Mouse (Mus musculus) kidney, embryonic 15.5 days (tissue): Measurements from ENCODE around the gene Qrich2. TPM values are rescaled to one million over a fixed set of nuclear protein-coding genes. Genes with fewer than 3 reads are reported as not detected.
A peak's percentile ranks its signal among the peaks of the same experiment; 100 is the strongest.
"Not testable (repeated sequence)": the region's sequence is repeated elsewhere in the genome, so short reads cannot be mapped to it uniquely, and the experiment has no call there.

Experiments used
- ATAC-seq: fragments of 200-750 bp; cut with Nextera tagmentation; replicated peaks from 2 replicates; pipeline ENCODE4 v1.8.0; 2017; ENCODE audit warnings: moderate TSS enrichment; ENCODE audit not compliant: low FRiP score
- H3K27ac ChIP-seq: fragments of 300-500 bp; sonication (generic); 2 replicates; pipeline ENCODE4 v1.5.1; 2015; ENCODE audit warnings: mild to moderate bottlenecking, inconsistent platforms
- H3K27me3 ChIP-seq: fragments of 300-500 bp; sonication (generic); 2 replicates; pipeline ENCODE4 v1.6.1; 2015; ENCODE audit warnings: inconsistent platforms
- H3K36me3 ChIP-seq: fragments of 300-500 bp; sonication (generic); 2 replicates; pipeline ENCODE4 v1.6.1; 2015; ENCODE audit warnings: inconsistent platforms
- H3K4me1 ChIP-seq: fragments of 300-500 bp; sonication (generic); 2 replicates; pipeline ENCODE4 v1.6.1; 2015; ENCODE audit warnings: inconsistent platforms
- H3K4me2 ChIP-seq: fragments of 300-500 bp; sonication (generic); 2 replicates; pipeline ENCODE4 v1.6.1; 2015; ENCODE audit warnings: moderate library complexity, mild to moderate bottlenecking, inconsistent platforms
- H3K4me3 ChIP-seq: fragments of 300-500 bp; sonication (generic); replicated peaks from 2 replicates; pipeline ENCODE4 v1.5.1; 2015; ENCODE audit warnings: mild to moderate bottlenecking, inconsistent platforms
- H3K9ac ChIP-seq: fragments of 300-500 bp; sonication (generic); 2 replicates; pipeline ENCODE4 v1.6.1; 2015; ENCODE audit warnings: mild to moderate bottlenecking, inconsistent platforms
- H3K9me3 ChIP-seq: fragments of 300-500 bp; sonication (generic); replicated peaks from 2 replicates; pipeline ENCODE4 v1.6.1; 2016; ENCODE audit warnings: inconsistent platforms
- WGBS: fragments of 180-500 bp; shearing (Covaris S2); methylation state at CpG from one replicate; pipeline ENCODE4 v1.1.7; 2015; ENCODE audit warnings: mixed read lengths; 5-methylcytosine and 5-hydroxymethylcytosine counted together
- polyA plus RNA-seq: library from polyadenylated mRNA; unstranded; fragments of >200 nt; fragmentation: Nextera tagmentation; extraction: Ambion mirVana; gene quantifications from 2 replicates; pipeline ENCODE4 v1.2.1, GENCODE M21; 2015

The Qrich2 gene
- polyA plus RNA-seq, 1 experiment from 2014 or later, result 0.30 TPM

GRCm38 (mm10) chr11:116412028-116412827 lies 53.8 kb downstream of the Qrich2 start:
- WGBS, result under 1% methylated on average over 51 of the region's 76 CpGs
- peak; percentile 53 for ATAC-seq
- peak overlapping the region; percentile 70 for H3K27ac ChIP-seq

GRCm38 (mm10) chr11:116411582-116411981 lies 54.5 kb downstream of the Qrich2 start:
- Histone ChIP-seq H3K36me3 (no peaks in the 10 kb centered on the region), H3K27me3 (no peaks in the 10 kb centered on the region), H3K27ac (no peak overlapping the region), H3K4me1 (peaks cover 26% of the 10 kb centered on the region), H3K9ac (peak overlapping the region; percentile 78; the same call in 1 of the 2 replicates), H3K9me3 (no peaks in the 10 kb centered on the region), H3K4me3 (peak overlapping the region; percentile 76), H3K4me2 (peak overlapping the region; percentile 98)
- ATAC-seq, result no peak
- WGBS, result 26% methylated on average over 6 of the region's 6 CpGs

More at GRCm38 (mm10) chr11:116412028-116412827, 53.8 kb downstream of the Qrich2 start:
- Histone ChIP-seq H3K9me3 (no peaks in the 10 kb centered on the region), H3K9ac (peak overlapping the region; percentile 78), H3K27me3 (no peaks in the 10 kb centered on the region), H3K4me2 (peak overlapping the region; percentile 98), H3K4me1 (peaks cover 28% of the 10 kb centered on the region), H3K36me3 (no peaks in the 10 kb centered on the region), H3K4me3 (peak overlapping the region; percentile 76)

- 90% methylated on average over 4 of the region's 4 CpGs for WGBS
- H3K27me3 ChIP-seq, H3K36me3 ChIP-seq, H3K4me3 ChIP-seq, ATAC-seq, H3K9me3 ChIP-seq, H3K4me2 ChIP-seq, H3K27ac ChIP-seq, H3K9ac ChIP-seq: not testable (repeated sequence)
- H3K4me1 ChIP-seq, result peaks cover 25% of the 10 kb centered on the region
Measured at GRCm38 (mm10) chr11:116410415-116410814, 55.6 kb downstream of the Qrich2 start.

- Histone ChIP-seq H3K27ac (no peak overlapping the region; the same call in 1 of the 2 replicates), H3K4me2 (no peak overlapping the region), H3K9ac (no peak overlapping the region), H3K27me3 (no peaks in the 10 kb centered on the region), H3K4me3 (no peak overlapping the region), H3K36me3 (peaks cover 1% of the 10 kb centered on the region; the same call in 1 of the 2 replicates), H3K4me1 (peaks cover 25% of the 10 kb centered on the region), H3K9me3 (no peaks in the 10 kb centered on the region)
- ATAC-seq, result no peak
- 80% methylated on average over 3 of the region's 3 CpGs for WGBS
Measured at GRCm38 (mm10) chr11:116409008-116409407, 57.0 kb downstream of the Qrich2 start.

GRCm38 (mm10) chr11:116406231-116406728 lies 59.8 kb downstream of the Qrich2 start:
- Histone ChIP-seq H3K9me3 (no peaks in the 10 kb centered on the region), H3K36me3 (peaks cover 12% of the 10 kb centered on the region), H3K4me1 (0 out of 2 replicates have a peak, but pooled peaks cover 10% of the 10 kb centered on the region), H3K9ac (no peak overlapping the region), H3K27me3 (no peaks in the 10 kb centered on the region), H3K4me3 (no peak overlapping the region), H3K4me2 (no peak overlapping the region), H3K27ac (no peak overlapping the region)
- 93% methylated on average over 16 of the region's 16 CpGs for WGBS
- no peak for ATAC-seq

GRCm38 (mm10) chr11:116405601-116406000 lies 60.4 kb downstream of the Qrich2 start:
- no peak for ATAC-seq
- 92% methylated on average over 4 of the region's 4 CpGs for WGBS
- H3K4me2 ChIP-seq, result no peak overlapping the region

GRCm38 (mm10) chr11:116400560-116400959 lies 65.5 kb downstream of the Qrich2 start:
- peak overlapping the region; percentile 46 for H3K27ac ChIP-seq
- no peak for ATAC-seq
- no peaks in the 10 kb centered on the region for H3K27me3 ChIP-seq
- H3K4me1 ChIP-seq, result peaks cover 8% of the 10 kb centered on the region; the same call in 1 of the 2 replicates
- H3K4me2 ChIP-seq, result no peak overlapping the region
- no peak overlapping the region for H3K9ac ChIP-seq
- H3K36me3 ChIP-seq, result peaks cover 12% of the 10 kb centered on the region
- 35% methylated on average over 4 of the region's 4 CpGs for WGBS
- H3K4me3 ChIP-seq, result no peak overlapping the region
- no peaks in the 10 kb centered on the region for H3K9me3 ChIP-seq

More at GRCm38 (mm10) chr11:116405601-116406000, 60.4 kb downstream of the Qrich2 start:
- H3K9ac ChIP-seq, result no peak overlapping the region
- H3K4me3 ChIP-seq, result no peak overlapping the region
- H3K4me1 ChIP-seq, result 0 out of 2 replicates have a peak, but pooled peaks cover 5% of the 10 kb centered on the region
- H3K27ac ChIP-seq, result no peak overlapping the region
- H3K27me3 ChIP-seq, result no peaks in the 10 kb centered on the region
- H3K36me3 ChIP-seq, result peaks cover 12% of the 10 kb centered on the region
- no peaks in the 10 kb centered on the region for H3K9me3 ChIP-seq

GRCm38 (mm10) chr11:116398348-116398677 lies 67.7 kb downstream of the Qrich2 start:
- no peak overlapping the region for H3K4me2 ChIP-seq
- ATAC-seq, result no peak
- no peak overlapping the region for H3K4me3 ChIP-seq
- H3K9ac ChIP-seq, result no peak overlapping the region
- peaks cover 8% of the 10 kb centered on the region; the same call in 1 of the 2 replicates for H3K4me1 ChIP-seq
- peaks cover 4% of the 10 kb centered on the region for H3K36me3 ChIP-seq
- no peaks in the 10 kb centered on the region for H3K9me3 ChIP-seq
- no peaks in the 10 kb centered on the region for H3K27me3 ChIP-seq
- WGBS, result 85% methylated on average over 11 of the region's 11 CpGs
- no peak overlapping the region for H3K27ac ChIP-seq

GRCm38 (mm10) chr11:116397517-116398347 lies 68.3 kb downstream of the Qrich2 start:
- H3K27ac ChIP-seq, result no peak overlapping the region
- no peak for ATAC-seq
- H3K9me3 ChIP-seq, result no peaks in the 10 kb centered on the region
- H3K4me3 ChIP-seq, result no peak overlapping the region
- H3K27me3 ChIP-seq, result no peaks in the 10 kb centered on the region
- H3K4me1 ChIP-seq, result peaks cover 8% of the 10 kb centered on the region; the same call in 1 of the 2 replicates
- H3K9ac ChIP-seq, result no peak overlapping the region
- no peaks in the 10 kb centered on the region; the same call in 1 of the 2 replicates for H3K36me3 ChIP-seq
- H3K4me2 ChIP-seq, result no peak overlapping the region
- 72% methylated on average over 8 of the region's 8 CpGs for WGBS

GRCm38 (mm10) chr11:116396934-116397330 lies 69.1 kb downstream of the Qrich2 start:
- Histone ChIP-seq H3K9me3 (no peaks in the 10 kb centered on the region), H3K36me3 (no peaks in the 10 kb centered on the region; the same call in 1 of the 2 replicates), H3K27ac (no peak overlapping the region), H3K27me3 (no peaks in the 10 kb centered on the region), H3K4me3 (no peak overlapping the region), H3K4me2 (no peak overlapping the region), H3K4me1 (peaks cover 7% of the 10 kb centered on the region; the same call in 1 of the 2 replicates), H3K9ac (no peak overlapping the region)
- WGBS, result 89% methylated on average over 3 of the region's 3 CpGs
- no peak for ATAC-seq

- 95% methylated on average over 11 of the region's 11 CpGs for WGBS
- Histone ChIP-seq H3K27ac (no peak overlapping the region), H3K9ac (no peak overlapping the region)
Measured at GRCm38 (mm10) chr11:116396276-116396933, 69.6 kb downstream of the Qrich2 start.

More at GRCm38 (mm10) chr11:116396276-116396933, 69.6 kb downstream of the Qrich2 start:
- no peak for ATAC-seq
- peaks cover 4% of the 10 kb centered on the region; the same call in 1 of the 2 replicates for H3K4me1 ChIP-seq
- H3K4me2 ChIP-seq, result no peak overlapping the region
- no peaks in the 10 kb centered on the region; the same call in 1 of the 2 replicates for H3K36me3 ChIP-seq
- H3K27me3 ChIP-seq, result no peaks in the 10 kb centered on the region
- no peaks in the 10 kb centered on the region for H3K9me3 ChIP-seq
- H3K4me3 ChIP-seq, result no peak overlapping the region
